Mouse (Mus musculus) megakaryocyte-erythroid progenitor cell, adult 5-6 weeks (primary cell): ENCODE data around the gene B4galnt1. TPM values are rescaled to one million over a fixed set of nuclear protein-coding genes. Genes with fewer than 3 reads are reported as not detected.

Source experiments
- ATAC-seq: replicated peaks from 2 replicates; pipeline ENCODE4 v1.8.0; 2016; ENCODE audit warnings: mild to moderate bottlenecking, inconsistent platforms; ENCODE audit not compliant: severe bottlenecking, poor library complexity, low FRiP score, low TSS enrichment
- total RNA-seq, 2 experiments: library from RNA; stranded (forward) in 1 of 2; stranded (reverse) in 1 of 2; fragments of 200-1000, 215-1000 nt in 1 of 2; fragments of >200 nt in 1 of 2; fragmentation: Nextera tagmentation in 1 of 2; gene quantifications; 2 replicates each; pipeline ENCODE4 v1.2.3; 2014 to 2017

Gene B4galnt1
- total RNA-seq, 2 experiments from 2014 or later, result 23.3 to 84.7 TPM

DNA sequence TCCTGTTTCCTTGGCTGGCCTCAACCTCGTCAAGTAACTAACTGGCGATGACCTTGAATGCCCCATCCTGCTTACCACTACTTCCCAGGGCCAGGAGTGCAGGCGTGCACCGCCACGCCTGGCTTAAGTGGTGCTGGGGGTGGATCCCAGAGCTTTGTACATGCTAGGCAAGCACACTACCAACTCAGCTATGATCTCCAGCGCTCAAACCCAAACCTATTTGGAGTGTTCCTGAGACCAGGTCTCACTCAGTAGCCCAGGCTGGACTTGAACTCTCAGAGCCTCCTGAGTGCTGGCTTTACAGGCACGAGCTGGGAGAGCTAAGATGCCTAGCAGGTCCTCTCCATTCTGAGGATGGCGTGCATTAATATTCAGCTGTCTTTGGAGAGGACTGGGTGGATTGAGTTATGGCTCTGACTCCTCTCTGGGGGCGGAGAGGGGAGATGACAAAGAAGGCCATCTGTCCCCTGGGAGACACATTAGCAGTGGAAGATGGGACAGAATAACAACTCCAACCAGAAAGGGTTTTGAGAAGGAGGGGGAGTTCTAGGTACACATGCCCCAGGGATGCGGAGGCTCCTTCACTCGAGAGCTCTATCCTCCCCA lies 32.6 kb downstream of the B4galnt1 start:
- no peak for ATAC-seq

DNA sequence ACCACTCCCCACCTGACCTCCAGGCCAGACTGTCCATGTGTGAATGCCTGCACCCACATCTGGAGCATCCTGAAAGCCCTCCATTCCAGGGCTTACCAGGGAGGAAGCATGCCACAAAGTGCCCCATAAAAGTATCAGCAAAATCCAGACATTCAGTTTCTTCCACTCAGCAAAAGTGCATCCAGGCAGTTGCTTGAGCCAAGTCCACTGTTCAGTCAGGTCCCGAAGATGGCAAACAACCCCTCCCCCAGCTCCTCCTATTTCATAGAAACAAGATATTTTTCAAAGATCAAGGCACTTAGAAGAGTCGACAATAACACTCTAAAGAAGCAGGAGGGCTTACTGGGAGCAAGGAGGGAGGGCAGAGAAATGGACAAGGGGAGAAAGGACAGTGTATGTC lies 33.5 kb downstream of the B4galnt1 start:
- ATAC-seq, result no peak

- ATAC-seq, result no peak
Observed at GRCm38 (mm10) chr10:127199068-127199467, 34.0 kb downstream of the B4galnt1 start.

DNA sequence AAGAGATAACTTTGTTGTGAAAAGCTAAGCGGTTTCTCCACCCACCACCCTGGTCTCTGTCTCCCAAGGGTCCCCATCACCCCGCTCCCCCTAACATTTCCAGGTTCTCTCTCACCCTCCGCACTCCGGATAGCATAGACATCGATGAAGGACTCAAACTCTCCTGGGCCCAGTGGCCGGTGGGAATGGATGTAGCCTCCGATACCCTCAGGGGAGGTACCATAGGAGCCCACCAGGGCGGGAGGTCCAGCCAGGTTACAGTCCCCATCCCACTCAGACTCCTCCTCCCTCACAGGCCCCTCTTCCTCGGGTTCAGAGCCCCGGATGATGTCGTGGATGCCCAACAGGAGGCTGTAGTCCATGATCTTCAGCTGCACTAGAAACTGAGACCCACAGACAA lies 34.4 kb downstream of the B4galnt1 start:
- ATAC-seq, result no peak

DNA sequence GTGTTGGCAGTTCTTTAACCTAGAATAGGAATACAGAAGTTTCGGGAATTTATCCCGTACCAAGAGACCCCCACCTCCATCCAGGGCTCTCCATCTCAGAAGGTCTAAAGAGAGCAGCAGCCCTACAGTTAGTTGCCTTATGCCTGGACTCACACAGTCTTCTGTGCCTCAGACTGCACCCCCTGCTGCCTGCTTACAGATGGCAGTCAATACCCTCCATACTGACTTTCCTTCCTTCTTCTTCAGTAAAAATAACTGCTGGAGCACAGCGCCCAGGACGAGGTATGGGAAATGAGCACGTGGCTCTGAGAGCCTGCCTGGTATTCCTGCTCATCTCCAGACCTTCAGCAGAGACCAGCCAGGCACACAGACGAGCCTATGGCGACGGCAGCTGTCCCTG lies 35.3 kb downstream of the B4galnt1 start:
- ATAC-seq, result no peak

DNA sequence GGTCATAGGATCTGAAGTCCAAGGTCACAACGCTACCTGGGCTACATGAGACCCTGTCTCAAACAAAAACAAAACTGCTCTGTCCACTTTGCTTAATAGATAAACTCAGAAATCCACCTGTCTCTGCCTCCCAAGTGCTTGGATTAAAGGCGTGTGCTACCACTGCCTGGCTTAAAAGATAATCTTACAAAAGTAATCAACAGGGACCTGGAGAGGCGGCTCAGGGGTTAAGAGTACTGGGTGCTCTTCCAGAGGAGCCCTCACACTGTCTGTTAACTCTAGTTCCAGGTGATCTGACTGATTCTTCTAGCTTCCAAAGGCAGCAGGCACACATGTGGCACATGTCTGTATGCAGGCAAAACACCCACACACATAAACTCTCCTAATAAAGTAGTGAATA lies 38.1 kb downstream of the B4galnt1 start:
- peak; percentile 57 for ATAC-seq

- ATAC-seq, result peak; percentile 42
Observed at GRCm38 (mm10) chr10:127204589-127204988, 39.6 kb downstream of the B4galnt1 start.

- ATAC-seq, result peak; percentile 92
Observed at GRCm38 (mm10) chr10:127205373-127205772, 40.3 kb downstream of the B4galnt1 start.

DNA sequence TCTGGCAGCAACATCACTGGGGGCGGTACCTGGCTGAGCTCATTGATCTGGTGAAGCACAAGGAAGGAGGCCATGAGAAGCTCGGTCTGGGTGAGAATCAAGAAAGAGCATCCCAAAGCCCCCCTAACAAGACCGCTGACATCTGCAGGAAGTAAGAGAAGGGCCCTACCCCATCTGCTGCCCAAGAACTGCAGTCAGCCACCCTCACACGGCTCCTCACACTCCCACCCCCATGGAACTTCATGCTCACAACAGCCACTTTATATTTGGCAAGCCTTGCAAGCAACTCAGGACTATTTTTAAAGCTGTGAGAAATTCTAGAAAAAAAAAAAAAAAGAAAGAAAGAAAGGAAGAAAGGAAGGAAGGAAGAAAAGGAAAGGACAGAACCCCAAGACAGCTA lies 43.9 kb downstream of the B4galnt1 start:
- no peak for ATAC-seq

- ATAC-seq, result no peak
Observed at GRCm38 (mm10) chr10:127209928-127210570, 45.0 kb downstream of the B4galnt1 start.

GRCm38 (mm10) chr10:127210961-127211405 lies 46.0 kb downstream of the B4galnt1 start:
- peak; percentile 56 for ATAC-seq

DNA sequence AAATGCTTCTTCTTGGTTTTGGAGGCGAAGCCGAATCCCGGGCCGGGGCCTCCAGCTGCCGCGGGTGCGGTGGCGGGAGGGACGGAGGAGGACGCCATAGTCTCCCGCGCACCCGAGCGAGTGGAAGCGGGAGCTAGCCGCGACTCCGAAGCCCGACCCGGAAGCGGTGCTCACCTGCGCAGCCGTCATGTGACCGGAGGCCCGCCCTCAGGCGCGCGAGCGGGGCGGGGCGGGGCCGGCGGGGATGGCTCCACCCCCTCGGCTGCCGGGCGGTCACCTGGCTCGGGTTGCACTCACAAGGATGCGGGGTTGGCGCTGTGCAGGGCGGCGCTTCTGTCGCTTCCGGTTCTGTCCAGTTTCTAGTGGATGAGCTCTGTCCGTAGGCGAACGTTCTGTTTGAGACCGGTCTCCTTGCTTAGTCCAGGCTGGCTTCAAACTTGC lies 46.4 kb downstream of the B4galnt1 start, which contains the start of gene Pip4k2c:
Gene Pip4k2c, minus strand, starts transcription at position 172 of the 441 bp plus-strand sequence.
- ATAC-seq, result peak; percentile 88

DNA sequence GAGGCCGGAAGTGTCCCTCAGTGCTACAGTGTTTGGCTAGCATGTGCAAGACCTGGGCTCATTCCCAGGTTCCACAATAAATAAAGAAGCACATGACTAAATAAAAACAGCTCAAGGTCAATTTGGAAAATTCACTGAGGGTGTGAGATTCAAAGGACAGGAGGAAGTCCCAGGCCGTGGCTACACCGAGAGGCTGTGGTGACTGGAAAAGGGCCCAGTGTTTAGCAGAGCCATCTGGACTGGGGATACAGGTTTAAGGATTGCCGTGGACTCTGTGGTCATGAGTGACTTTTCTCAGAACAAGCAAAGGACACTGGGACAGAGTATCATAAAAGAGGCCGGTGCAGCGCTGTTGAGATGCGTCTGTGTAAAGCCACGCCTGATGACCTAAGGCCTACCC lies 48.2 kb downstream of the B4galnt1 start:
- no peak for ATAC-seq

DNA sequence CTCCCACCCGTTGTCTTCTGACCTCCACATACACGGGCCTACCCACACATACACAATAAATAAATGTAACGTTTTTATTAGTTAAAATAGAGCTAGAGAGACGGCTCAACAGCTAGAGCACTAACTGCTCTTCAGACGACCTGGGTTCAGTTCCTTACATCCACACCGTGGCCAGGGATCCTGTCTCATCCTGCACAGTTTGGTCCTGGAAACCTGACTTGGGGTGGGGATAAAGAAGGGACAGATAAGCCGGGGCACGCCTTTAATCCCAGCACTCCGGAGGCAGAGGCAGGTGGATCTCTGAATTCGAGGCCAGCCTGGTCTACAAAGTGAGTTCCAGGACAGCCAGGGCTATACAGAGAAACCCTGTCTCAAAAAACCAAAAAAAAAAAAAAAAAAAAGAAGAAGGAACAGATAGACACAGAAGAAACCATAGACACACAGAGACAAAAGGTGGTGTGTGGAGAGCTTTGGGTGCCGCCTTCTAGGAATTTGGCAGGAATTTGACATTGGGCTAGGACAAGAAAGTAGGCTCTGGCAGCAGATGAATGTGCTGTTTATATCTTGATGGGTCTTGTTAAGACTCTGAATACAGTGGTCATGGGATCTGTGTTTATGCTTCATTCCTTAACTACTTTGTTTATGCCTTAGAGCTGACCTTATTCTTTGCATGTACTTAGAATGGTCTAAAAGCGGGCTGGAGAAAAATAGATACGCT lies 48.8 kb downstream of the B4galnt1 start:
- ATAC-seq, result no peak

DNA sequence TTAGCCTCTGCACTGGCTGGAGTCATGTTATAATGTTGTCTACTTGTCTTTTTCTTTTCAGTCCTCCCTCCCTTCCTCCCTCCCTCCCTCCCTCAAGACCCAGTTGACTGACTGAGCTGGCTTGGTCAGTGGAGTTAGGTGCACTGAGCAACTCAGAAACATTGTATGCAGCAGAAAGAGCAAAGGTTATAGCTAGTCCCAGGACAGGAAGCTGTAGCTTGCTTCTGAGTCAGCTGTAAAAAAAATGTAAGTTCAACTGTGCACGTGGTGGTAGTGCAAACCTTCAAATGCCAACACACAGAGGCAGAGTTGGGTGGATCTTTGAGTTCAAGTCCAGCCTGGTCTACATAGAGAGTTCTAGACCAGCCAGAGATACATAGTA lies 49.4 kb downstream of the B4galnt1 start:
- ATAC-seq, result no peak

DNA sequence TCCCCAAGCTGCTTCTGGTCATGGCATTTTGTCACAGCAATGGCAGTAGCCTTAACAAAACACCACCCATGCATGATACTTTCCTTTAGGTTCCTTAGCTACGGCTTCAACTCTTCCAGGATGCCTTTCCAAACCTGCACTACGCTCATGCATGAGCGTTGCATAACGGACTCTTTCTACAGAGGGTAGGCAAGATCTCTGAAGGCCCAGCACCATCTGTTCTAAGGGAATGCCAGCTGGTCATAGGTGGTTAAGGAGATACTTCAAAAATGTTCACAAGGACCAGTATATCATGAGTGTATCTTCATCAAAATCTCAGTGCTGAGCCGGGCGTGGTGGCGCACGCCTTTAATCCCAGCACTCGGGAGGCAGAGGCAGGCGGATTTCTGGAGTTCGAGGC lies 51.4 kb downstream of the B4galnt1 start:
- ATAC-seq, result no peak

DNA sequence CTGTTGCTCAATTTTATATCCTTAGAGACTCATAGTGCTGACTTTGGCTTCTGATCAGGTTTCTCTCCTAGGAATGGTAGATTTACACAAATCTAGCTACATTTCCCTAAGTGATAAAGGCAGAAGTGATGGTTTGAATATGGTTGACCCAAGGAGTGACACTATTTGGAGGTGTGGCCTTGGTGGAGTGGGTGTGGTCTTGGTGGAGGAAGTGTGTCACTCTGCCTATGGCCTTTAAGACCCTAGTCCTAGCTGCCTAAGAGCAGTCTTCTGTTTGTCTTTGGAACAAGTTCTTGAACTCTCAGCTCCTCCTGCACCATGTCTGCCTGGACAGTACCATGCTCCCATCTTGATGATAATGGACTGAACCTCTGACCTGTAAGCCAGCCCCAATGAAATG lies 52.2 kb downstream of the B4galnt1 start:
- ATAC-seq, result no peak

DNA sequence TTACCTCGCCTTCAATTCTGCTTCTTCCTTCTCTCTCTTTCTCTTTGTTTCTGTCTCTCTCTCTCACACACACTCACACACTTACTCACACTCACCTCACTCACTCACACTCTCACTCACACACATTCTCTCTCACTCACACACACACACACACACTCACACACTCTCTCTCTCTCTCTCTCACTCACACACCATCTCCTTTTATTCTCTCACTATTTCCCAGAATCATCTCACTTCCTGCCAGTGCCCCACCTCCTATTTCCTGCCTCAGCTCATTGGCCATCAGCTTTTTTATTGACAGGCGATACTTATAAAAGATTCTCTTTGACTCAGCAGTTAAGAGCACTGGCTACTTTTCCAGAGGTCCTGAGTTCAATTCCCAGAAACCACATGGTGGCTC lies 53.3 kb downstream of the B4galnt1 start:
- no peak for ATAC-seq
